Mouse (Mus musculus): ENCODE data around the gene Snrpa.

- TF ChIP-seq GATA1 (IDR thresholded peaks at IDR 0.05; ENCODE audit: borderline replicate concordance, low read length), result no peak
- TF ChIP-seq FLI1 (IDR thresholded peaks at IDR 0.05; ENCODE audit: low read length), result no peak
Measured at GRCm38 (mm10) chr7:27233300-27233699, 37.2 kb upstream of the Snrpa start.
